Mouse (Mus musculus) stomach, embryonic 14.5 days (tissue): ENCODE measurements around the gene Gnat1. TPM values are rescaled to one million over a fixed set of nuclear protein-coding genes. Genes with fewer than 3 reads are reported as not detected.

Experiments
- ATAC-seq: fragments of 200-750 bp; cut with Nextera tagmentation; 2 replicates; pipeline ENCODE4 v1.8.0; 2017; ENCODE audit warnings: low read depth, moderate TSS enrichment; ENCODE audit not compliant: insufficient number of reproducible peaks, insufficient read depth, low FRiP score
- H3K27ac ChIP-seq: fragments of 300-500 bp; sonication (generic); 2 replicates; pipeline ENCODE4 v1.5.1; 2014; ENCODE audit warnings: mild to moderate bottlenecking, low read length, moderate library complexity, mixed read lengths
- H3K27me3 ChIP-seq: fragments of 300-500 bp; sonication (generic); 2 replicates; pipeline ENCODE4 v1.6.1; 2014; ENCODE audit warnings: low read length, control low read depth, mixed read lengths; ENCODE audit not compliant: control insufficient read depth, insufficient read depth
- H3K36me3 ChIP-seq: fragments of 300-500 bp; sonication (generic); 2 replicates; pipeline ENCODE4 v1.6.1; 2014; ENCODE audit warnings: mild to moderate bottlenecking, control low read depth, low read length, moderate library complexity, mixed read lengths; ENCODE audit not compliant: control insufficient read depth, insufficient read depth
- H3K4me1 ChIP-seq: fragments of 300-500 bp; sonication (generic); 2 replicates; pipeline ENCODE4 v1.6.1; 2014; ENCODE audit warnings: low read length, control low read depth, mixed read lengths; ENCODE audit not compliant: control insufficient read depth, insufficient read depth
- H3K4me2 ChIP-seq: fragments of 300-500 bp; sonication (generic); replicated peaks from 2 replicates; pipeline ENCODE4 v1.6.1; 2014; ENCODE audit warnings: low read depth, low read length, control low read depth
- H3K4me3 ChIP-seq: fragments of 300-500 bp; sonication (generic); 2 replicates; pipeline ENCODE4 v1.5.1; 2014; ENCODE audit warnings: low read depth, low read length, control low read depth
- H3K9ac ChIP-seq: fragments of 300-500 bp; sonication (generic); replicated peaks from 2 replicates; pipeline ENCODE4 v1.6.1; 2014; ENCODE audit warnings: low read depth, mild to moderate bottlenecking, control low read depth, low read length, moderate library complexity, mixed read lengths
- H3K9me3 ChIP-seq: fragments of 300-500 bp; sonication (generic); 2 replicates; pipeline ENCODE4 v1.6.1; 2016; ENCODE audit warnings: low read depth, low read length, control low read depth; ENCODE audit not compliant: control insufficient read depth
- WGBS: fragments of 180-500 bp; shearing (Covaris S2); extraction: QIAGEN DNeasy Blood & Tissue Kit; methylation state at CpG from one replicate; pipeline ENCODE4 v1.1.7; 2014; 5-methylcytosine and 5-hydroxymethylcytosine counted together
- polyA plus RNA-seq: library from polyadenylated mRNA; unstranded; fragments of >200 nt; fragmentation: Nextera tagmentation; extraction: Ambion mirVana; gene quantifications from 2 replicates; pipeline ENCODE4 v1.2.1, GENCODE M21; 2014

The Gnat1 gene
- polyA plus RNA-seq, 1 experiment from 2014 or later, result 2.4 TPM

- Histone ChIP-seq H3K4me1 (peaks cover 7% of the 10 kb centered on the region; the same call in 1 of the 2 replicates), H3K27ac (no peak overlapping the region), H3K4me2 (no peak overlapping the region), H3K9ac (0 out of 2 replicates have a peak overlapping the region, but pooled peaks have one; percentile 18), H3K4me3 (no peak overlapping the region), H3K36me3 (no peaks in the 10 kb centered on the region), H3K27me3 (no peaks in the 10 kb centered on the region), H3K9me3 (no peaks in the 10 kb centered on the region)
- 31% methylated on average over 12 of the region's 12 CpGs for WGBS
- ATAC-seq, result peak; percentile 26; the same call in 1 of the 2 replicates
Measured at GRCm38 (mm10) chr9:107650708-107651481, 28.6 kb downstream of the Gnat1 start.

GRCm38 (mm10) chr9:107650225-107650624 is 29.3 kb downstream of the Gnat1 start:
- 65% methylated on average over 7 of the region's 7 CpGs for WGBS

GRCm38 (mm10) chr9:107648767-107649166 is 30.7 kb downstream of the Gnat1 start:
- 54% methylated on average over 3 of the region's 3 CpGs for WGBS
- Histone ChIP-seq H3K4me3 (no peak overlapping the region), H3K9me3 (no peaks in the 10 kb centered on the region), H3K4me1 (peaks cover 12% of the 10 kb centered on the region; the same call in 1 of the 2 replicates), H3K27ac (no peak overlapping the region), H3K27me3 (no peaks in the 10 kb centered on the region), H3K36me3 (no peaks in the 10 kb centered on the region), H3K9ac (no peak overlapping the region), H3K4me2 (no peak overlapping the region)
- no peak for ATAC-seq

More at GRCm38 (mm10) chr9:107650225-107650624, 29.3 kb downstream of the Gnat1 start:
- ATAC-seq, result no peak
- Histone ChIP-seq H3K9ac (no peak overlapping the region), H3K4me1 (peaks cover 7% of the 10 kb centered on the region; the same call in 1 of the 2 replicates), H3K27ac (no peak overlapping the region), H3K4me3 (no peak overlapping the region), H3K36me3 (no peaks in the 10 kb centered on the region), H3K9me3 (no peaks in the 10 kb centered on the region), H3K27me3 (no peaks in the 10 kb centered on the region), H3K4me2 (no peak overlapping the region)

- no peak overlapping the region for H3K4me3 ChIP-seq
- 77% methylated on average over 6 of the region's 6 CpGs for WGBS
- H3K9me3 ChIP-seq, result no peaks in the 10 kb centered on the region
- H3K4me1 ChIP-seq, result peaks cover 12% of the 10 kb centered on the region; the same call in 1 of the 2 replicates
- H3K9ac ChIP-seq, result no peak overlapping the region
- no peaks in the 10 kb centered on the region for H3K27me3 ChIP-seq
- no peak for ATAC-seq
- H3K36me3 ChIP-seq, result no peaks in the 10 kb centered on the region
- no peak overlapping the region for H3K4me2 ChIP-seq
- no peak overlapping the region for H3K27ac ChIP-seq
Measured at GRCm38 (mm10) chr9:107646975-107647374, 32.5 kb downstream of the Gnat1 start.

GRCm38 (mm10) chr9:107645577-107645976 is 33.9 kb downstream of the Gnat1 start:
- Histone ChIP-seq H3K27ac (no peak overlapping the region), H3K4me2 (0 out of 2 replicates have a peak overlapping the region, but pooled peaks have one; percentile 74), H3K9me3 (no peaks in the 10 kb centered on the region), H3K9ac (no peak overlapping the region), H3K4me1 (peaks cover 7% of the 10 kb centered on the region; the same call in 1 of the 2 replicates), H3K36me3 (no peaks in the 10 kb centered on the region), H3K27me3 (no peaks in the 10 kb centered on the region), H3K4me3 (no peak overlapping the region)
- no peak; the same call in 1 of the 2 replicates for ATAC-seq
- 15% methylated on average over 5 of the region's 5 CpGs for WGBS

- no peak overlapping the region for H3K27ac ChIP-seq
- H3K4me3 ChIP-seq, result 0 out of 2 replicates have a peak overlapping the region, but pooled peaks have one; percentile 28
- no peaks in the 10 kb centered on the region for H3K9me3 ChIP-seq
- H3K9ac ChIP-seq, result peak overlapping the region; percentile 57; the same call in 1 of the 2 replicates
- WGBS, result 43% methylated on average over 7 of the region's 7 CpGs
- 0 out of 2 replicates have a peak, but pooled peaks cover 5% of the 10 kb centered on the region for H3K4me1 ChIP-seq
- ATAC-seq, result no peak; the same call in 1 of the 2 replicates
- H3K27me3 ChIP-seq, result no peaks in the 10 kb centered on the region
- no peaks in the 10 kb centered on the region for H3K36me3 ChIP-seq
- H3K4me2 ChIP-seq, result peak overlapping the region; percentile 74
Measured at GRCm38 (mm10) chr9:107645153-107645510, 34.4 kb downstream of the Gnat1 start.

- 0 out of 2 replicates have a peak, but pooled peaks cover 5% of the 10 kb centered on the region for H3K4me1 ChIP-seq
- H3K9me3 ChIP-seq, result no peaks in the 10 kb centered on the region
- H3K36me3 ChIP-seq, result no peaks in the 10 kb centered on the region
- H3K4me2 ChIP-seq, result peak overlapping the region; percentile 74
- peak overlapping the region; percentile 52; the same call in 1 of the 2 replicates for H3K27ac ChIP-seq
- peak; percentile 57; the same call in 1 of the 2 replicates for ATAC-seq
- H3K9ac ChIP-seq, result peak overlapping the region; percentile 57
- H3K4me3 ChIP-seq, result peak overlapping the region; percentile 28
- WGBS, result 4% methylated on average over 35 of the region's 35 CpGs
- no peaks in the 10 kb centered on the region for H3K27me3 ChIP-seq
Measured at GRCm38 (mm10) chr9:107644495-107645152, 34.9 kb downstream of the Gnat1 start.

GRCm38 (mm10) chr9:107643544-107644214 is 35.8 kb downstream of the Gnat1 start:
- ATAC-seq, result no peak
- Histone ChIP-seq H3K4me3 (no peak overlapping the region), H3K9me3 (no peaks in the 10 kb centered on the region), H3K36me3 (no peaks in the 10 kb centered on the region), H3K4me1 (0 out of 2 replicates have a peak, but pooled peaks cover 5% of the 10 kb centered on the region), H3K4me2 (peak overlapping the region; percentile 74), H3K27me3 (no peaks in the 10 kb centered on the region), H3K9ac (no peak overlapping the region), H3K27ac (no peak overlapping the region)
- WGBS, result 90% methylated on average over 13 of the region's 13 CpGs
